Mouse (Mus musculus): Measurements from ENCODE around the gene Selp. TPM values are rescaled to one million over a fixed set of nuclear protein-coding genes. Genes with fewer than 3 reads are reported as not detected.

The Selp gene
- polyA plus RNA-seq, 1 experiment from 2014 or later: 0.71 TPM

DNA sequence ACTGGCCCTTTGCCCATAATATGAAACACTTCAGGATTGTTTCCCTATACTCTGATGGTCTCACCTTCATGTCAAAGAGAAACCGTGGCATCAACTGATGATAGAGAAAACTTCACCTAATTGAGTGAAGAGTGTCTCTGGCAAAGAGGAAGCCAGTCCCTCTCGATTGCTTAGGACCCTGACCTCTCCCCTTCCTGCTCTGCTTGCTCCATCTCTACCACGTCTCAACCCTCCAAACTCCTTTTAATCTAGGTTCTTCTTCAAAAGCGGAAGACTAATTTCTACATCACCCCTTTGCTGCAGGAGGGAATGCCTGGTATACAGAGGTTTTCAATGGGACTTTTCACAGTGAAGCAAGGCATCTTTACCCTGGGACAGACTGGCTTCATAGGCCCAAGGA lies 58.1 kb downstream of the Selp start:
- Histone ChIP-seq H3K4me2 (ENCODE audit: low read depth, low read length) (no peak overlapping the region), H3K9ac (ENCODE audit: low read depth, low read length) (no peak overlapping the region), H3K27me3 (replicated peaks; ENCODE audit: control insufficient read depth, insufficient read depth, low read length) (no peaks in the 10 kb centered on the region), H3K4me3 (ENCODE audit: low read depth, low read length) (no peak overlapping the region), H3K27ac (replicated peaks; ENCODE audit: low read depth, low read length) (no peak overlapping the region), H3K36me3 (ENCODE audit: control insufficient read depth, insufficient read depth, low read length) (no peaks in the 10 kb centered on the region), H3K9me3 (ENCODE audit: control insufficient read depth, low read length) (no peaks in the 10 kb centered on the region), H3K4me1 (ENCODE audit: control insufficient read depth, insufficient read depth, low read length) (no peaks in the 10 kb centered on the region)
- WGBS: 80% methylated on average over 4 of the region's 4 CpGs
- DNase-seq (ENCODE audit: low spot score) (no peak), ATAC-seq (ENCODE audit: low read depth) (no peak)

DNA sequence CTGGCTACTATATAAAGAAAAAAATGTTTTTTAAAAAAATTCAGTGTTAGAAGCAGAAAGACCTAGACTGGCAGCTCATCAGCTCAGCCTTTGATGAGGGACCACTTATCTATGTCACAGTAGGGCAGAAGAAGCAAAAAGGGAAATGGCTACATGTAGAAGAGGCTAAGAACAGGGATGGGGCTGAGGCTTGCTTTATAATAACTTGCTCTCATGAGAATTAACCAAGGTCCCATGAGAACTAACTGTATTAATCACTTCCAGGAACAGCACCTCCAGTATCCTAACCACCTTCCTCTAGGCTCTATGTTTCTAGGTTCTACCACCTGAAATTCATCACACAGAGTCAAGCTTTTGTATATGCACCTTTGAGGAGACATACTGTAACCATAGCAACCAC lies 61.8 kb downstream of the Selp start:
- Histone ChIP-seq H3K4me1 (ENCODE audit: control insufficient read depth, insufficient read depth, low read length) (no peaks in the 10 kb centered on the region), H3K9ac (ENCODE audit: low read depth, low read length) (no peak overlapping the region), H3K4me3 (ENCODE audit: low read depth, low read length) (no peak overlapping the region), H3K36me3 (ENCODE audit: control insufficient read depth, insufficient read depth, low read length) (no peaks in the 10 kb centered on the region), H3K9me3 (ENCODE audit: control insufficient read depth, low read length) (no peaks in the 10 kb centered on the region), H3K4me2 (ENCODE audit: low read depth, low read length) (no peak overlapping the region), H3K27ac (replicated peaks; ENCODE audit: low read depth, low read length) (no peak overlapping the region), H3K27me3 (replicated peaks; ENCODE audit: control insufficient read depth, insufficient read depth, low read length) (no peaks in the 10 kb centered on the region)
- DNase-seq (ENCODE audit: low spot score): no peak
- no peak for ATAC-seq (ENCODE audit: low read depth)

DNA sequence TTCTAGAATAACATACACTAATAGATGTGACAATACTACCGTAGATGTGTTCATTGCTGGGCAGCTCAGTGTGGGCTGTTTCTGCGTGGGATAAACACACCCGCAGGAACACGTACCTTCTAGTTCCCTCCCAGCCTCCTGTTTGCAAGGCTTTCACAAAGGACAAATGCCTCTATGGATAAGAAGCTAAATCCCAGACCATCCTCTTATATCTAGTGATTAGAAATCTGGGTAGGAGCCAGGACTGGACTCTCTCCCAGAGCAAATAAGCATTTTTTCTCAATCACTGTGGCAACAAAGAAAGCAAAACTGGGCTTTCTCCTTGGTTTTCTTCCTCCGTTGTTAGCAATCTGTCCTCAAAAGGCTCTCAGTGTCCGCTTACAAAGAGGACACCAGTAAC lies 63.4 kb downstream of the Selp start:
- WGBS: 79% methylated on average over 6 of the region's 6 CpGs
- H3K9me3 ChIP-seq (ENCODE audit: control insufficient read depth, low read length): no peaks in the 10 kb centered on the region
- H3K4me1 ChIP-seq (ENCODE audit: control insufficient read depth, insufficient read depth, low read length): no peaks in the 10 kb centered on the region
- H3K4me2 ChIP-seq (ENCODE audit: low read depth, low read length): no peak overlapping the region
- no peaks in the 10 kb centered on the region for H3K27me3 ChIP-seq (replicated peaks; ENCODE audit: control insufficient read depth, insufficient read depth, low read length)
- no peak overlapping the region for H3K4me3 ChIP-seq (ENCODE audit: low read depth, low read length)
- no peak overlapping the region for H3K27ac ChIP-seq (replicated peaks; ENCODE audit: low read depth, low read length)
- ATAC-seq (ENCODE audit: low read depth): no peak
- DNase-seq (ENCODE audit: low spot score): no peak
- no peak overlapping the region for H3K9ac ChIP-seq (ENCODE audit: low read depth, low read length)
- H3K36me3 ChIP-seq (ENCODE audit: control insufficient read depth, insufficient read depth, low read length): no peaks in the 10 kb centered on the region

DNA sequence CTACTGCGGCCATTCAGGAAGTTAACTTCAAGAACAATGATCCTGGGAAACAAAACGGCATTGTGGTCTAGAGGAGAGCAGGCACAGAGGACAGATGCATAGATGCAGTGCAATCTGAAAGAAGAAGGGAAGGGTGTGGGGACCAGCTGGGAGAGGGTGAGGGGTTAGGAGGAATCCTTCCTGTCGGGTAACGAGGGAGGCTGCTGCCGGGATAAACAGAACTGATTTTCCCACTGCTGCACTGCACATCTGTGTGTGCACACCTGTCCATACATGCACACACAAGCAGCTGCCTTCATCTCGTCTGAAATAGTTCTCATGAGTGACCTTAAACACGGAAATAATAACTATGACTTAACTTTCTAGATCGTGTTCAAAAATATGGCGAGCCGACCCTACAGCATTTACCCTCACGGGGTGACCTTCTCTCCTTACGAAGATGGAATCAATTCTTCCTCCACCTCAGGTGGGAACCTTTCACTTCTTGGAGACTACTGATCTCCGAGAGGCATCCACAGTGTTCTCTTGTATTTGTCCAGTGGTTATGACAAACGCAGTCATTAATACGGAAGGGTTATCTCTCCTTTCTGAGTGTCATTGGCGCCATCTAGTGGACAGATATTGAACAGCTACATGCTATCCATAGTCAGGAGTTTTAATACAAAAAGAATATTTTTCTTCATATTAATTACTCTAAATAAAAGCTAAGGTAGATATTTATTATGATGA lies 69.2 kb downstream of the Selp start:
- Histone ChIP-seq H3K36me3 (ENCODE audit: control insufficient read depth, insufficient read depth, low read length) (no peaks in the 10 kb centered on the region), H3K4me1 (ENCODE audit: control insufficient read depth, insufficient read depth, low read length) (peaks cover 5% of the 10 kb centered on the region; the same call in 1 of the 2 replicates), H3K4me3 (ENCODE audit: low read depth, low read length) (peak overlapping the region; percentile 26), H3K27me3 (replicated peaks; ENCODE audit: control insufficient read depth, insufficient read depth, low read length) (no peaks in the 10 kb centered on the region), H3K9ac (ENCODE audit: low read depth, low read length) (peak overlapping the region; percentile 45), H3K9me3 (ENCODE audit: control insufficient read depth, low read length) (no peaks in the 10 kb centered on the region), H3K27ac (replicated peaks; ENCODE audit: low read depth, low read length) (no peak overlapping the region), H3K4me2 (ENCODE audit: low read depth, low read length) (peak overlapping the region; percentile 50)
- ATAC-seq (ENCODE audit: low read depth): peak; percentile 44; the same call in 1 of the 2 replicates
- 35% methylated on average over 16 of the region's 16 CpGs for WGBS
- peak; percentile 80 for DNase-seq (ENCODE audit: low spot score)

DNA sequence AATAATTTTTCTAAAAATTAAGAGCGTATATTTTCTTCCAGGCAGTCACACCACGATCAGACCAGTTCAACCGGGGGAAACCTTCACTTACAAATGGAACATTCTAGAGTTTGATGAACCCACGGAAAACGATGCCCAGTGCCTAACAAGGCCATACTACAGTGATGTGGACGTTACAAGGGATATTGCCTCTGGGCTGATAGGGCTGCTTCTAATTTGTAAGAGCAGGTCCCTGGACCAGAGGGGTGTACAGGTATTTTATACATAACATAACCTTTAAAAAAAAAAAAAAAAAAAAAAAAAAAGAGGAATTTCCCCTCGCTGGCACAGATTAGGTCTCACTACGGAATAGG lies 69.8 kb downstream of the Selp start:
- Histone ChIP-seq H3K4me3 (ENCODE audit: low read depth, low read length) (no peak overlapping the region), H3K9ac (ENCODE audit: low read depth, low read length) (no peak overlapping the region), H3K27ac (replicated peaks; ENCODE audit: low read depth, low read length) (no peak overlapping the region), H3K4me2 (ENCODE audit: low read depth, low read length) (no peak overlapping the region), H3K4me1 (ENCODE audit: control insufficient read depth, insufficient read depth, low read length) (peaks cover 5% of the 10 kb centered on the region; the same call in 1 of the 2 replicates), H3K27me3 (replicated peaks; ENCODE audit: control insufficient read depth, insufficient read depth, low read length) (no peaks in the 10 kb centered on the region), H3K36me3 (ENCODE audit: control insufficient read depth, insufficient read depth, low read length) (no peaks in the 10 kb centered on the region), H3K9me3 (ENCODE audit: control insufficient read depth, low read length) (no peaks in the 10 kb centered on the region)
- ATAC-seq (ENCODE audit: low read depth): no peak
- WGBS: 44% methylated on average over 8 of the region's 8 CpGs
- no peak for DNase-seq (ENCODE audit: low spot score)

DNA sequence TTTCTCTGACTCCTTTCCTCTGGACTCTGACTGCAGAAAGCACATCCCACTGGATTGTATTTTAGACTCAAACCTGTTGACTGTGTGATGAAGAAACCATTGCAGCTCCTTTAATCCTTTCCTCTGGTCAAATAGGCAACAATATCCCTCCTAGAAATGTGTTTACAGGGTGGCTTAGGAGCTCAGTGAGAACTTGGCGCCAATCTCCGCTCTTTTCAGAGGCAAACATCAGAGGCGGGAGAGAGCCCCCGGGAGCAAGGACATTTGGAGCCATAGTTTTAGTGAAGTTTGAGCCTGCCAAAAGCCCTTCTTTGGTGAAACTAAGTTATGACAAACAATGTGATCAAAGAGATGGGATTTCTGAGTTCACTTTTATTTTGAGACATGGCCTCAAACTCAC lies 70.3 kb downstream of the Selp start:
- Histone ChIP-seq H3K4me2 (ENCODE audit: low read depth, low read length) (no peak overlapping the region), H3K36me3 (ENCODE audit: control insufficient read depth, insufficient read depth, low read length) (no peaks in the 10 kb centered on the region), H3K9me3 (ENCODE audit: control insufficient read depth, low read length) (no peaks in the 10 kb centered on the region), H3K9ac (ENCODE audit: low read depth, low read length) (no peak overlapping the region), H3K27me3 (replicated peaks; ENCODE audit: control insufficient read depth, insufficient read depth, low read length) (no peaks in the 10 kb centered on the region), H3K4me3 (ENCODE audit: low read depth, low read length) (no peak overlapping the region), H3K27ac (replicated peaks; ENCODE audit: low read depth, low read length) (no peak overlapping the region), H3K4me1 (ENCODE audit: control insufficient read depth, insufficient read depth, low read length) (peaks cover 5% of the 10 kb centered on the region; the same call in 1 of the 2 replicates)
- ATAC-seq (ENCODE audit: low read depth): no peak
- DNase-seq (ENCODE audit: low spot score): no peak
- WGBS: 67% methylated on average over 4 of the region's 4 CpGs

DNA sequence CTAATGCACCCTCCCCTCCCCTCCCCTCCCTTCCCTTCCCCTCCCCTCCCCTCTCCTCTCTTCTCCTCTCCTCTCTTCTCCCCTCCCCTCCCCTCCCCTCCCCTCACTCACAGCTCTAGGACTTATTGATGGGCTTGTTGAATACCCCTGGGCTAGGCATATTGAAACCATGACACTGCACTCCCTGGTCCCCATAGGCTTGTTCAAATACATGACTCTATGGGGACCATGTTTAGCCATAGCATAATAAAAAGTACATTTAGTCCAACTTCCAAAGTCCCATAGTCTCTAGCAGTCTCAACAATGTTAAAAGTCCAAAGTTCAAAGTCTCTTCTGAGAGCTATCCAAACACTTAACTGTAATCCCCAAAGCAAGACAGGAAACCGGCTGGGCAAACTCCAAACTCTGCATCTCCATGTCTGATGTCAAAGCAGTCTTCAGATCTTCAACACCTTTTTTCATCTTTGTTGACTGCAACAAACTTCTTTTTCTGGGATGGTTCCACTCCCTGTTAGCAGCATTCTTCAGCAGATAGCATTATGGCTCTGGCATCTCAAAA lies 72.0 kb downstream of the Selp start:
- H3K27ac ChIP-seq (replicated peaks; ENCODE audit: low read depth, low read length): no peak overlapping the region
- ATAC-seq (ENCODE audit: low read depth): no peak
- no peak overlapping the region for H3K9ac ChIP-seq (ENCODE audit: low read depth, low read length)
- H3K4me3 ChIP-seq (ENCODE audit: low read depth, low read length): no peak overlapping the region
- DNase-seq (ENCODE audit: low spot score): no peak
- H3K27me3 ChIP-seq (replicated peaks; ENCODE audit: control insufficient read depth, insufficient read depth, low read length): no peaks in the 10 kb centered on the region
- WGBS: 77% methylated on average over 1 of the region's 1 CpGs
- no peak overlapping the region for H3K4me2 ChIP-seq (ENCODE audit: low read depth, low read length)
- no peaks in the 10 kb centered on the region for H3K36me3 ChIP-seq (ENCODE audit: control insufficient read depth, insufficient read depth, low read length)
- no peaks in the 10 kb centered on the region for H3K9me3 ChIP-seq (ENCODE audit: control insufficient read depth, low read length)
- H3K4me1 ChIP-seq (ENCODE audit: control insufficient read depth, insufficient read depth, low read length): peaks cover 5% of the 10 kb centered on the region; the same call in 1 of the 2 replicates

DNA sequence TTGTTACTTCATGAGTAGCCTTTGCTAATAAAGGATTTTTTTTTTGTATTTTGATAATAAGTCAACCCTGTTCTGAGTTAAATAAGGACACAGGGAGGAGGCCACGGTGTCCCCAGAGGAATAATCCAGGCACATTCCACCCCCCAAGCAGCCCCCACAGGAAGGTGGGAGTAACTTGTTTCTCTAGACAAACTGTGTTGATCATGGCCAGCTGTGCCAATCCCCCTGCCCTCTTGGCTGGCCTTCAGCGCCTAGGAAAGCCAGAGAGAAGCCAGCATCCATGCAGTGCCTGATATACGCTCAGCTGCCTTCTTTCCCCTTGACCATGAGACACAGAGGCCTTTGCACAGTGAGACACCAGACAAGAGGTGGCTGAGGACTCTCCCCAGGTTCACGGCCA lies 84.5 kb downstream of the Selp start:
- Histone ChIP-seq H3K27ac (replicated peaks; ENCODE audit: low read depth, low read length) (no peak overlapping the region), H3K9ac (ENCODE audit: low read depth, low read length) (no peak overlapping the region), H3K36me3 (ENCODE audit: control insufficient read depth, insufficient read depth, low read length) (no peaks in the 10 kb centered on the region), H3K4me1 (ENCODE audit: control insufficient read depth, insufficient read depth, low read length) (no peaks in the 10 kb centered on the region), H3K27me3 (replicated peaks; ENCODE audit: control insufficient read depth, insufficient read depth, low read length) (no peaks in the 10 kb centered on the region), H3K9me3 (ENCODE audit: control insufficient read depth, low read length) (no peaks in the 10 kb centered on the region), H3K4me2 (ENCODE audit: low read depth, low read length) (no peak overlapping the region), H3K4me3 (ENCODE audit: low read depth, low read length) (no peak overlapping the region)
- 86% methylated on average over 4 of the region's 4 CpGs for WGBS
- DNase-seq (ENCODE audit: low spot score) (no peak), ATAC-seq (ENCODE audit: low read depth) (no peak)

All from embryonic facial prominence, embryonic 14.5 days (tissue).